Comparison of ENCODE assay signal across 8 mouse cellular contexts in the genomic region with DNA sequence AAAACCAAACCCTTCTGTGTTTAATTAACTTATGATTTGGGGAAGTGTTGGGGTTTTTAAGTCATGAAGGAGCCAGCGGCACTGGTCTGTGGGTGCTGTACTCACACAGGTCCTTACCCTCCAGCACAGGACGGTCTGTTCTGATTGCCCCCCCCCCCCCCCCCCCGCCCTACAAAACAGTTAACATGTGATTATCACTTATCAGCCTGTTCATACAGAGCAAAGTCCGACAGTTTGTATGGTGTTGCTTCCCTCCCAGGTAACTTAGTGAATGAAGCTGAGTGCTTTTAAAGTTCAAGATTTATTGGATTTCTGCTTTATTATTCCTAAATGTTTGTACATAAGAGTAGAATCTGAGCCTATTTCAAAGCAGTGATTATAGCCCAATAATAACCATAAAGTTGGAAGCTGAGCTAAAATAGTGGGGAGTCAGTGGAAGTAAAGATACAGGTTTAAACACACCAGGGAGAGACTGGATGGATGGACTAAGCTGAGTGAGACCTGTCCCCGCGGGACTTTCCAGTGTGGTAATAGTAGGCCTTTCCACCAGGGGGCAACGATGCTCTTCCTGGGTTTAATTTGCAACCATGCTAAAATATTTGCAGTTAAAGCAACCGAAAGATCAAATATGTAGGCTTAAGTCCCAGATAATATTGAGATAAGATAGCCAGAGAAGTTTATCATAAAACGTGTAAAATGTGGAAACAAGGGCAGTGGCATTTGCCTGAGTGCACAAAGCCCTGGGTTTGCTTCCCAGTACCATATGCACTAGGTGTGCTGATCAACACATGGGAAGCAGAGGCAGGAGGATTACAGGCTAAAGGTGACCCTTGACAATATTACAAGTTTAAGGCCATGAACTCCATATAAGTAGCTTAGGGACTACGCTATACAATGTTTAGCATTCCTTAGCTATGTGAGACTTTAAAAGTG. TPM values are rescaled to one million over a fixed set of nuclear protein-coding genes. Genes with fewer than 3 reads are reported as not detected.
A peak's percentile ranks its signal among the peaks of the same experiment; 100 is the strongest.
DNase-seq lines count a peak whose midpoint lies in the region; TF ChIP-seq lines count a peak whose summit lies in the region.

No protein-coding gene starts in this region.

- peak; percentile 44 for DNase-seq in gastrocnemius, adult 2 months
- no peak for DNase-seq in gastrocnemius, postnatal 14 days
- DNase-seq in testis, postnatal 10 days (ENCODE audit: low spot score): no peak
- DNase-seq in embryo, embryonic 11 days: peak; percentile 65
- DNase-seq in lung, postnatal 25 days (ENCODE audit: low spot score): peak; percentile 23
- no peak for DNase-seq in right cerebral cortex, postnatal 10 days (ENCODE audit: low spot score in 2 of 2)
- no peak for DNase-seq in left cerebral cortex, postnatal 36 days (ENCODE audit: low spot score in 2 of 2)

- H3K4me3 ChIP-seq in gastrocnemius, adult 2 months: no peak overlapping the region
- no peak overlapping the region for H3K4me3 ChIP-seq in testis, adult 2 months (ENCODE audit: control insufficient read depth, low read depth, low read length)

- H3K36me3 ChIP-seq in testis, adult 2 months (ENCODE audit: control insufficient read depth, insufficient read depth, low read length): no peaks in the 10 kb centered on the region

- H3K27ac ChIP-seq in gastrocnemius, adult 2 months: no peak overlapping the region
- H3K27ac ChIP-seq in testis, adult 2 months (ENCODE audit: control insufficient read depth, insufficient read depth, low read depth, low read length): no peak overlapping the region

- TF ChIP-seq POLR2A in testis, adult 2 months (IDR thresholded peaks at IDR 0.05; ENCODE audit: control insufficient read depth, low read depth, low read length): no peak

- TF ChIP-seq CTCF in gastrocnemius, adult 2 months (IDR thresholded peaks at IDR 0.05): peak; percentile 86
- peak; percentile 44; the same call in 1 of the 2 replicates for TF ChIP-seq CTCF in testis, adult 2 months (IDR thresholded peaks at IDR 0.05; ENCODE audit: control insufficient read depth, insufficient read depth, insufficient replicate concordance, low read depth, low read length)

- H3K4me1 ChIP-seq in testis, adult 2 months (ENCODE audit: control insufficient read depth, insufficient read depth, low read length): no peaks in the 10 kb centered on the region

- no peaks in the 10 kb centered on the region for H3K27me3 ChIP-seq in testis, adult 2 months (ENCODE audit: control insufficient read depth, insufficient read depth, low read length)

- intact Hi-C loops in gastrocnemius, adult 2 months (cut with DNase I): loop anchor here (2.0 kb wide), 1 partner anchor 212 kb away; no protein-coding TSS in a partner anchor
- intact Hi-C loops in gastrocnemius, postnatal 14 days (cut with DNase I; ENCODE audit: low total_unique reads): loop anchor here (5.0 kb wide), 1 partner anchor 216 kb away; no protein-coding TSS in a partner anchor
- intact Hi-C loops in left cerebral cortex, postnatal 36 days (cut with DNase I): loop anchor here (2.0 kb wide), 1 partner anchor 212 kb away; no protein-coding TSS in a partner anchor

RNA-seq across cellular contexts. Expression of gene Cript, which starts 11.1 kb away (rescaled TPM):
- 10 to 100 TPM; 46.1 to 51.7 TPM for total RNA-seq in gastrocnemius, adult 2 months (2021)
- 10 to 100 TPM; 27.1 to 31.1 TPM for total RNA-seq in gastrocnemius, postnatal 14 days (2021)
- polyA plus RNA-seq in testis, adult 2 months (2012; rRNA removed): 39.2 and 58.9 TPM in 2 replicates
- 10 to 100 TPM; 61.2 to 66.2 TPM for total RNA-seq in left cerebral cortex, postnatal 36 days (2021)

RNA-seq across cellular contexts. Expression of gene Pigf, which starts 11.2 kb away (rescaled TPM):
- 1 to 10 TPM; 2.2 to 2.7 TPM for total RNA-seq in gastrocnemius, adult 2 months (2021)
- total RNA-seq in gastrocnemius, postnatal 14 days (2021): 1 to 10 TPM; 2.1 to 2.9 TPM
- 86.0 and 112 TPM in 2 replicates for polyA plus RNA-seq in testis, adult 2 months (2012; rRNA removed)
- total RNA-seq in left cerebral cortex, postnatal 36 days (2021): 10 to 100 TPM; 15.0 to 18.1 TPM

Comparison
In these comparisons a context has a peak if more than half of its experiments do, and no peak if none do; other contexts are left out.
1. DNase-seq: peak in gastrocnemius, adult 2 months (single experiment), embryo, embryonic 11 days (single experiment) and lung, postnatal 25 days (single experiment); none in gastrocnemius, postnatal 14 days (single experiment), testis, postnatal 10 days (single experiment), right cerebral cortex, postnatal 10 days (0 of 2) and left cerebral cortex, postnatal 36 days (0 of 2).
2. RNA of gene Pigf, which starts 11.2 kb away (total RNA-seq): 15.0 to 18.1 TPM in left cerebral cortex, postnatal 36 days; 2.1 to 2.9 TPM in gastrocnemius, postnatal 14 days and 2.2 to 2.7 TPM in gastrocnemius, adult 2 months; every median in the first group is over 4 times any median in the second.